Mouse (Mus musculus) ovary, postnatal 10 days (tissue): ENCODE measurements around the gene Zfand2a.

Experiments used
- DNase-seq: peaks from one replicate; pipeline ENCODE4 v3.0.0; 2022; ENCODE audit warnings: low spot score

Zfand2a gene

DNA sequence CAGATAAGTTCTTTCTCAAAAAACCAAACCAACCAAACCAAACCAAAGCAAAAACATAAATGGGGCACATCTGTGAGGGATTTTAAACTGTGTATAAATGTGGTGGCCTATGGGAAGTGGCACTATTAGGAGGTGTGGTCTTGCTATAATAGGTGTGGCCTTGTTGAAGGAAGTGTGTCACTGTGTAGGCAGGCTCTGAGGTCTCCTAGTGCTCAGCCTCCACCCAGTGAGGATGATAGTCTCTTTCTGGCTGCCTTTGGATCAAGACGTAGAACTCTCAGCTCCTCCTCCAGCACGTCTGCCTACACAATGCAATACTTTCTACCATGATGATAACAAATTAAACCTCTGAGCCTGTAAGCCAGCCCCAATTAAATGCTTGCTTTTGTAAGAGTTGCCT lies 18.0 kb downstream of the Zfand2a start:
- no peak for DNase-seq

DNA sequence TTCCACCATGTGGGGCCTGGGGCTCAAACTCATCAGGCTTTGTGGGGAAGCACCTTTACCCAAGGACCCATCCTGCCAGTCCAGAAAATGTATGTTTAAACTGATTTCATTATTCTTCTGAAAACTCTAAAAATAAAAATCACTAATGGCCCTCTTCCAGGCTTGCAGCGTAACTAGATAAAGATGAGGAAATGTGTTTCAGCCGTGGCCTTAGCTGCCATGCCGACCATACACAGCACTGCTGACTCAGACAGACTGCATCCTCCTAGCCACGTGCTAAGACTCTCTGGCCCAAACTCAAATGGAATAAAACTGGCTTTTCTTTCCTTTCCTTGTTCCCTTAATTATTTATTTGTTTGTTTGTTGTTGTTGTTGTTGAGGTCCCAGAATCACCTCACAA lies 19.5 kb downstream of the Zfand2a start:
- DNase-seq = no peak

GRCm38 (mm10) chr5:139460384-139461067 lies 23.8 kb downstream of the Zfand2a start, which contains the start of gene 3110082I17Rik:
TSS of gene 3110082I17Rik (minus strand) at chr5:139460527.
- DNase-seq = peak; percentile 99

GRCm38 (mm10) chr5:139459938-139460337 lies 24.4 kb downstream of the Zfand2a start:
- no peak for DNase-seq

- DNase-seq = no peak
Observed at GRCm38 (mm10) chr5:139457241-139457640, 27.1 kb downstream of the Zfand2a start.

DNA sequence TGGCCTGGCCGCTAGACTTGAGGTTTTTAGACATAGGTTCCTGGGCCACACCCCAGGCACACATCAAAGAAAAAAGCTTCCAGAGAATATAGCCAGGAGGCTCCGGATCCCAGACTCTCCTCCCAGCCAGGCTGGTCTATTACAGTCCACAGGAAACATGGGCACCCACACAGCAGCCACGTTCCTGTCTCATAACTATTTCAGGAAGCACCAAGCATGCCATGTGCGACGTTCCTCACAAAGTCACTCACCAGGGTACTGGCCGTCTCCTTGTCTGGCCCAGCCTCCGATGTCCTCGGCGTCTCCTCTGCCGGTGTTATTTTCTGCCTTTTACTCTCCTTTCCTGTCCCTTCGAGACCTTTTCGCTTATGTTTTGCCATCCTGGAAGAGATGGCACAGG lies 29.2 kb downstream of the Zfand2a start:
- DNase-seq = no peak

DNA sequence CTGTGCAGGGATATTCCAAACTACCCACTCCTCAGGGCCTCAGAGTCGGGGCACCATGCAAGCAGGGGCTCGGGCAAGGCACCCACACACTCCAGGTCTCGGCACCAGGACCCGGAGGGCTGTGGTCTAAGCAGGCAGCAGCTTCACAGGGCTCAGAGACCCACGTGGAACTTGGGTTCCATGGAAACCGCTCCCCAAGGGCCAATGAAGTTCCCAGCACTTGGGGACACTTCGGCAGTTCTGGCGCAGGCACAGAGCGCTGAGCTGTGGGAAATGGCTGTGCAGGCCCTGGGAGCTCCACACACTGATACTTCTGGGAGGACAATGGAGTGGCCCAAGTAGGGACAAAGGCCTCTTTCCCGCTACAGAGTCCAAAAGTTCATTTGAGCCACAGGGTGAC lies 31.3 kb downstream of the Zfand2a start:
- DNase-seq = no peak

GRCm38 (mm10) chr5:139449926-139450325 lies 34.4 kb downstream of the Zfand2a start:
- DNase-seq = no peak

DNA sequence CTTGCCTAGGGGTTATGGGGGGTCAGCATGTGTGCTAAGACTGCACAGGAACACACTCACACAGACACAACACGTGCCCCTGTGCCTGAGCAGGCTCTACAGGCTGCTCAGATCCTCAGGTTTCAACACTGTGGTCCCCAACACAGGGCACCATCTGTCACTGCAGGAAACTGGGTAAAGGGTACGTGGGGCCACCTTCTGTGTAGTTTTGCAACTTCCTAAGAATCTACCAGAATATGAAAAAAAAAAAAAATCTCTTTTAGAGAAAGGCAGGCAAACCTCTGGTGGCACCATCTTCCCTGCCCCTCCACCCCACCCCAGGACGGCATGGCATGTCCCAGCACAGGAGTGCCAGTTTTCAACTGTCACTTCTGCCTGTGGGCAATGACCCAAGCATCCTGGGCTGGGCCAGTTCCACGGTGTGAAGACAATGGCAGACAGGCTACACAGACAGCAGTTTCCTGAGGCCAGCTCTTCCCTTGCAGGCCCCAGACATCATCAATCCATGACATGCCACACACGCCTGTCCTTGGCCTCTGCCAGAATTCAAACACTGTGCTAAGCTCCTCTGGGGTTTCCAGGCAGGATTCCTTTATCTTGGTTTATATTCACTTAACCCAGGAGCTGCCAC lies 35.1 kb downstream of the Zfand2a start:
- DNase-seq = no peak

DNA sequence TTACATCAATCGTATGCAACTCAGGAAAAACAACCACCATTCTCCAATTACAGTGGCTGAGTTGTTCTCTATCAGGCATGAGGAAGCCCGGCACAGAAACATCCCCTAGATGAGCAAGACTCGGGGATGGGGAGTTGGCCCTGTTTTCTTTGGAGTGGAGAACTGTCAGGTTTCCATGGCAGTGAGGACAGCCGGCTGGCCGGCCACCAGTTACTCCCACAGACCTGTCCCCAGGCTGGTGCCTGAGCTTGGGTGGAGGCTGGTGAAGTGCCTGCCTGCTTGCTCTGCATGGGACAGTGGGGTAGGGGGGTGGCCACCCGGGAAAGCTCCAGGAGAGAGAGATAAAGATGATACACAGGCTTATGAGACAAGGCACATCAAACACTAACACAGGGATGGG lies 36.3 kb downstream of the Zfand2a start:
- DNase-seq = no peak

DNA sequence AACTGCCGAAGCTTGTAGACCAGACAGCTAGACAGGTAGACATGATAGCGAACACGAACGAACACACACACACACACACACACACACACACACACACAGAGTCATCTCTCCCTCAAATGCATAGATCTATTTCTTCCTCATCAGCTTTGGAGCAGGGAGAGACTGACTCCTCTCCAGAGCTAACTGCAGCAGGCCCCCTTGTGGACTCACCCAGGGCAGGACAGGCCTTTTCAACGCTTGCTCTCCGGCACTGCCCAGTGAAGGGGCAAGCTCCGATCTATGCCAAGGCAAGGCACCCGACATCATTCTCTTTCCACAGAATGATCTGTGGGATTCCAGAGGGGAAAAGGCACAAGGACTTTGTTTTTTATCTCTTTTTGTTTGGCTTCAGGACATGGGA lies 39.1 kb downstream of the Zfand2a start:
- no peak for DNase-seq

GRCm38 (mm10) chr5:139442962-139443361 lies 41.4 kb downstream of the Zfand2a start:
- DNase-seq = no peak

GRCm38 (mm10) chr5:139442428-139442827 lies 41.9 kb downstream of the Zfand2a start:
- DNase-seq = no peak

- no peak for DNase-seq
Observed at GRCm38 (mm10) chr5:139441726-139442018, 42.7 kb downstream of the Zfand2a start.

DNA sequence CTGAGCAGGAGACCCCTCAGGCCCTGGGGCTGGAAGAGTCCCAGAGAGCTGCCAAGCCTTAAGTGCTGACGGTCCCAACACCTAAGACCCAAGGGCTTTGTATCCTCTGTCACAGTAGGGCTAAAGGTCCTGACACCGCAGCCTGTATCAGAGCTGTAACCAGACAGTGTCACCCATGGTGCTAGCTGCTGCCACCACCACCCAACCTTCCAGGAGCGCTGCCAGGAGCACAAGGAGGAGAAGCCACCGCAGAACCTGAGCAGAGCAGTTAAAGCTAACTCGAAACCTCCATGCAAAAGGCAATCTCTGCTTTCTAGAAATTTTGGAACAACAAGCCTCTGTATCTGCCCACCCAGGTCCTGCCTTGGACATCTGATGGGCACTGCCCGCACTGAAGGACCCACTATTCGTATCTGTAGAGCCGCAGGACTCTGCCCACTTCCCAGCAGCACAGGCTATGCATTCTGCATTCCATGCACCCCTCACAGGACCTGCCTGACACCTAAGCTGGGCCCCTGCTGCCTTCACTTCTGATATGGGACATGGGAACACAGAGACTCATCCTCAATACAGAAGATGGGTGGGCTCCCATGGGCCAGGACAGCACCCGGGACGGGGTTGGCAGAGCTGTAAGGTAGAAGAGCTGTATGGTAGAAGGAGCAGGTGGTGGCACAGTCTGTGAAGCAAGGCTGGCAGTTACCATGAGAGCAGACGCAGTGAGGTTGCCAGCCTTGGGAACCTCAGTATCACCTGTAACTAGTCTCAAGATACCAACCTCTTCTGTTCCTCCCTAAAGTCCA lies 43.2 kb downstream of the Zfand2a start:
- no peak for DNase-seq

DNA sequence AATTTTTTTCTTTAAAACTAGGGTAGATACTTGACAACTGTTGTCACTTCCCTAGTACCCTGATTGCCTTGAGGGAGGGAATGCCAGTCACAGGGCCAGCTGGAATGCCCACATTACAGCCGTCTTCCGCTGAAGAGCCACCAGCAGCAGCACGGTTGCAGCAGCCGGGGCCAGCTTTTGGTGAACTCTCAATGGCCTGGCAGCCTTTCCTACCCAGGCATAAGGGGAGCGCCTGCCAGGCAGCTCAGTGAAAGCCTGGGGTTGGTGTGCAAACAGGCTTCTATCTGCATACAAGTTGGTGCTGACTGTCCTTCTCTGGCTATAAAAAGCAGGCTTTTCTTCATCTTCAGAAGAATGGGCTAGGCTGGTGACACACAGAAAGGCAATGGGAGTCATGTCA lies 43.9 kb downstream of the Zfand2a start:
- no peak for DNase-seq

GRCm38 (mm10) chr5:139438440-139438839 lies 45.9 kb downstream of the Zfand2a start:
- DNase-seq = no peak

GRCm38 (mm10) chr5:139437769-139438168 lies 46.6 kb downstream of the Zfand2a start:
- DNase-seq = no peak

- DNase-seq = no peak
Observed at GRCm38 (mm10) chr5:139434940-139435339, 49.4 kb downstream of the Zfand2a start.

DNA sequence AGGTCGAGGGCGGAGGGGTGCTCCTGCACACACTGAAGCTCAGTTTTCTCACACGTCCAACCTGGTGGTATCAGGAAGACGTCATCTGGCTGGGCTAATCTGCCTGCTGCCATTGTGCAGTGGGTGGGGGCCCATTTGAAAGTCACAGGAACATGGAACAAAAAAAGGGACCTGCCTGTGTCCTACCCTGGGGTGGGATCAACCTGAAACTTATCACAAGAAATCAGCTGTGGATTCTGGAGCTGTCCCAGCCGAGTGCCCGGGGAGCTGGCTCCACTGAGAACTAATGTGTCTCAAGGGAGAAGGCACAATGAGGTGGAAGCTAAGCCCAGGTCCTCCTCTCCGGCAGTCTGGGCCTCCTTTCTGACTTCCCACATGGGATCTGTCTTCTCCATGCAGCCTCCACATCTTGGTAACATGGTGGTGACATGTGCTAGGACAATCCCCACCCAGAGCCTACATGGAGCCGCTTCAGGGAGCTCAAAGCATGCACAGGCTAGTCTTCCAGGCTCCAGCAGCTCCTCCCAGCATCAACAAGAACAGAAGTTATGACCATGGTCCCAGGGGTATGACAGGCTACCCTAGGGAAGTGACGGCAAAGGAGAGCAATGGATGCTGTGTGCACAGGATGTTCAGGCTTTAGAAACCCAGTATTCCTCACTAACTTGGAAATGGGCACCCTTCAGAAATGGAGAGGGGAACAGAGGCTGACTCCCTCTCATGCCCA lies 50.3 kb downstream of the Zfand2a start:
- DNase-seq = no peak

DNA sequence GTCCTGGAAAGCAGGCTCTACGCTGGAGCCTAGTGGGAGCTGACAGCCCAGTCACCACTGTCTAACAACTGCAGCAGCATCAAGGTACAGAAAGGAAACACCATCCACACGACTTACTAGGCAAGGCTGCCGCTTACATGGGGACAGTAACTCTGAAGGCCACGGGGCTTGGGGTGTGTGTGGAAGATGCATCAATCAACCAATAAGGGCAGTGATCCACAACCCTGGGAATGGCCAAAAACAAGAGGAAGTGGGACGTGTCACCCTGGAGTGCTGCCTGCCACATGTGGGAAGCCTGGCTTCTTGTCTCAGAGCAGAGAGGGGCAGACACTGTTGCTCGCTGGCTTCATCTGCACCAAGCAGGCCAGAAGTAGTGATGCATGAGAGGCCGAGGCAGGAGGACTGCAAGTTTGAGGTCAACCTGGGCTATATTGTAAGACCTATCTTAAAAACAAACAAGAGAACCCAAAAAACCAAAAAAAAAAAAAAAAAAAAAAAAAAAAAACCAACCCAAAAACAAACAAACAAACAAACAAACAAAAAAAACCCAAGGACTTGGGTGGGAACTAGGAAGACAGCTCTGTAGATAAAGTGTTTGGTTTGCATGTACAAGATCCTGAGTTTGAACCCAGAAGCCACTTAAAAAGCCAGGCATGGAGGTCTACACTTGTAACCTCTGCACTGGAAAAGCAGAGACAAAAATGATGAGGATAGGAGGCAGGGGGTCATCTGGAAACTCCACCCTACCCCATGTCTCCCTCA lies 51.4 kb downstream of the Zfand2a start:
- no peak for DNase-seq

DNA sequence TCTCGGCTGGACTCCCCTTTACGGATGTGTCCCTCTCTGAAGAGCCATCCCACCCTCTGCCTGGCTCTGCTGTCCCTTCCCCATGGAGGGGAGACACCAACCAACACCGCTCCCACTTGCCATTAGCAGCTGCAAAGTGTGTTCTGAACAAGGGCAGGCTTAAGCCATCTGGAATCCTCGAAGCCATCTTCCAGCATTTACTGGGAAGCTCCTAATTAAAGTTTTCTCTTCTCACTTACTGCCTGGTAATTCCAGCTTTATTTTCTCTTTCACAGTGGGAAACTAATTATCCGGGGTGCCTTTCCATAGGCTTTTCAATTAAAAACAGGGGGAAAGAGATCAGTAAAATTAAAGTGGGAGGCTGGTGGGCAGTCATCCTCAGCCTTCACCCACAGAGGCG lies 52.0 kb downstream of the Zfand2a start:
- no peak for DNase-seq
